Mouse (Mus musculus) heart, adult 11 months (tissue): ENCODE results near the gene Acap1.

Source experiments
- DNase-seq: peaks from one replicate; pipeline ENCODE4 v3.0.0; 2022

The Acap1 gene

DNA sequence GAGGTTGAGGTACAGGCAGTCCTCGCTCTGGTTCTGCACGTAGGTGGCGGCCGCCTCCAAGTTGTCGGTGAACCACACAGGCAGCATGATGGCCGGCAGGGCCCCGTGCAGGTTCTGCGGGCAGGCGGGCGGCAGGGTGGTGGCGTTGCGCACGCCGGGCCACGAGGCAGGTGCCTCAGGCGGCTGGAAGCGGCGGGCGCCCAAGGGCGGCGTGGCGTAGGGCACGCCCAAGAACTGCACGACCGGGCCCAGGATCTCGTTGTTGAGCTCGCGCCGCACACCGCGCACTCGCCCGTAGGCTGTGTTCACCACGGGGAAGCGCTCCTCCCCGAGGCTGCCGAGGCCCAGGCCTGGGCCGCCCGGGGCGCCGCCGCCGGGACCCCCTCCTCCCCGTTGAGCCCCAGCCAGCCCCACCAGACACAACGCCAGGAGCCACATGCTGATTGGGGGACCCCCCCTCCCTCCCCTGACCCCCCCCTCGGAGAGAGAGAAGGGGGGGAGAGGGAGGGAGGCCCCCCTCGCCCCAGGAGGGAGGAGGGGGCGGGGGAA, 61.3 kb downstream of the Acap1 start:
- DNase-seq = no peak

DNA sequence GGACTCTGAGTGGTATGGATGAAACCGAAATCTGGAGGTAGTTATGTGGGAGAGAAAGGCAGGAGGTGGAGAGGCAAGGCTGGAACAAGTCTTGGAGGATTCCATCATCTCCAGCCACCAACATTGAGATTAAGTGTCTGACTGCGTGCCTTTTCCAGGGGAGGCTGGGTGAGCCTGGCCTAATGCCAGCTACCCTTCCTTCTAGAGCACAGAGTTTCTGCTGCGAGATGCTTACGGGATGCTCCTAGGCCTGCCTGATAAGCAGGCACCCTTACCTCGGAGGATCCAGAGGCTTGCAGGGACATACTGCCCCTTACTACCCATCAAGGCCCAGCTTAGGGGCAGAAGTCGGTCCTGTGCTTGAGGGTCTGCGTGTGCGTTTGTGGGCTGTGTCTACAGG, 61.8 kb downstream of the Acap1 start:
- DNase-seq = no peak
